Mouse (Mus musculus) cerebellum, adult 2 months (tissue): ENCODE data around the gene Sema5b.

Source experiments
- CTCF ChIP-seq: fragments of 200-500 bp; IDR thresholded peaks from 2 replicates; pipeline ENCODE4 v1.5.1; 2011; ENCODE audit warnings: low read depth, mild to moderate bottlenecking, control low read depth, low read length, moderate library complexity, borderline replicate concordance; ENCODE audit not compliant: insufficient read depth
- POLR2A ChIP-seq: fragments of 200-500 bp; IDR thresholded peaks from 2 replicates; pipeline ENCODE4 v1.6.1; 2011; ENCODE audit warnings: low read length, control low read depth, borderline replicate concordance; ENCODE audit not compliant: insufficient read depth

GRCm38 (mm10) chr16:35713606-35714005, 172.7 kb downstream of the Sema5b start:
- TF ChIP-seq CTCF = no peak
- no peak for TF ChIP-seq POLR2A
